Comparison of ENCODE assay signal across 9 mouse cellular contexts in genomic region chr17:79472106-79472995, GRCm38 (mm10).
DNase-seq lines count a peak whose midpoint lies in the region; ATAC-seq lines count a peak whose summit lies in the region.
"Had no signal": no experiment of that assay in that cellular context is flagged by ENCODE, and none has a peak within 500 bp of the region (broad histone marks: within the 10 kb centered on the region; RNA-seq: fewer than 3 reads in every experiment).

No protein-coding gene starts in this region.

- H3K4me3 ChIP-seq in hindbrain, embryonic 15.5 days = no peak overlapping the region
- no peak overlapping the region for H3K4me3 ChIP-seq in hindbrain, embryonic 12.5 days
- H3K4me3 ChIP-seq in hindbrain, embryonic 16.5 days (ENCODE audit: low read length) = no peak overlapping the region
- no peak overlapping the region for H3K4me3 ChIP-seq in forebrain, embryonic 14.5 days (ENCODE audit: low read depth, low read length)
- H3K4me3 ChIP-seq: erythroblast, embryonic 14.5 days had no signal

- no peaks in the 10 kb centered on the region for H3K27me3 ChIP-seq in hindbrain, embryonic 15.5 days
- no peaks in the 10 kb centered on the region for H3K27me3 ChIP-seq in hindbrain, embryonic 12.5 days
- no peaks in the 10 kb centered on the region for H3K27me3 ChIP-seq in hindbrain, embryonic 16.5 days (replicated peaks; ENCODE audit: control insufficient read depth, insufficient read depth, low read length)
- no peaks in the 10 kb centered on the region for H3K27me3 ChIP-seq in forebrain, embryonic 14.5 days (replicated peaks; ENCODE audit: control insufficient read depth, insufficient read depth, low read length)

- peak; percentile 17 for DNase-seq in gastrocnemius, postnatal 14 days
- no peak for DNase-seq in urinary bladder, postnatal 14 days (ENCODE audit: low spot score)
- no peak for DNase-seq in cerebellum, adult 8-10 months
- no peak for DNase-seq in forebrain, embryonic 14.5 days (ENCODE audit: low spot score)

- no peak overlapping the region for H3K9ac ChIP-seq in hindbrain, embryonic 15.5 days
- H3K9ac ChIP-seq in hindbrain, embryonic 12.5 days = no peak overlapping the region
- no peak overlapping the region for H3K9ac ChIP-seq in hindbrain, embryonic 16.5 days (ENCODE audit: low read depth, low read length)
- H3K9ac ChIP-seq in forebrain, embryonic 14.5 days (ENCODE audit: low read length) = no peak overlapping the region

- H3K4me1 ChIP-seq in hindbrain, embryonic 15.5 days (replicated peaks) = no peaks in the 10 kb centered on the region
- H3K4me1 ChIP-seq in hindbrain, embryonic 12.5 days = no peaks in the 10 kb centered on the region
- no peaks in the 10 kb centered on the region for H3K4me1 ChIP-seq in hindbrain, embryonic 16.5 days (ENCODE audit: control insufficient read depth, insufficient read depth, low read depth, low read length)
- no peaks in the 10 kb centered on the region for H3K4me1 ChIP-seq in forebrain, embryonic 14.5 days (ENCODE audit: control insufficient read depth, insufficient read depth, low read length)

- intact Hi-C loops in gastrocnemius, postnatal 14 days (cut with DNase I; ENCODE audit: low total_unique reads) = no loop called here

- no peaks in the 10 kb centered on the region for H3K36me3 ChIP-seq in hindbrain, embryonic 15.5 days
- H3K36me3 ChIP-seq in hindbrain, embryonic 12.5 days = no peaks in the 10 kb centered on the region
- no peaks in the 10 kb centered on the region for H3K36me3 ChIP-seq in hindbrain, embryonic 16.5 days (ENCODE audit: control insufficient read depth, insufficient read depth, low read length)
- H3K36me3 ChIP-seq in forebrain, embryonic 14.5 days (ENCODE audit: control insufficient read depth, insufficient read depth, low read length) = no peaks in the 10 kb centered on the region

- 0 out of 2 replicates have a peak, but pooled peaks have one; percentile 51 for ATAC-seq in hindbrain, embryonic 15.5 days (ENCODE audit: low FRiP score, low read depth)
- no peak for ATAC-seq in hindbrain, embryonic 12.5 days (ENCODE audit: low FRiP score)
- peak; percentile 82 for ATAC-seq in hindbrain, embryonic 16.5 days
- peak; percentile 93 for ATAC-seq in megakaryocyte-erythroid progenitor cell, adult 5-6 weeks (replicated peaks; ENCODE audit: low FRiP score, low TSS enrichment, poor library complexity, severe bottlenecking)
- ATAC-seq in forebrain, embryonic 14.5 days = no peak

- H3K9me3 ChIP-seq in hindbrain, embryonic 15.5 days = no peaks in the 10 kb centered on the region
- H3K9me3 ChIP-seq in hindbrain, embryonic 12.5 days (replicated peaks) = no peaks in the 10 kb centered on the region
- H3K9me3 ChIP-seq in hindbrain, embryonic 16.5 days (ENCODE audit: control insufficient read depth, low read length) = no peaks in the 10 kb centered on the region
- H3K9me3 ChIP-seq in forebrain, embryonic 14.5 days (replicated peaks; ENCODE audit: control insufficient read depth, low read length) = no peaks in the 10 kb centered on the region

- WGBS in hindbrain, embryonic 15.5 days = 61% methylated on average over 10 of the region's 10 CpGs
- WGBS in hindbrain, embryonic 12.5 days = 64% methylated on average over 10 of the region's 10 CpGs
- WGBS in hindbrain, embryonic 16.5 days = 53% methylated on average over 10 of the region's 10 CpGs
- WGBS in forebrain, embryonic 14.5 days = 63% methylated on average over 10 of the region's 10 CpGs

- H3K27ac ChIP-seq in hindbrain, embryonic 15.5 days (replicated peaks) = no peak overlapping the region
- H3K27ac ChIP-seq in hindbrain, embryonic 12.5 days = no peak overlapping the region
- no peak overlapping the region for H3K27ac ChIP-seq in hindbrain, embryonic 16.5 days (ENCODE audit: low read depth, low read length)
- H3K27ac ChIP-seq in forebrain, embryonic 14.5 days (ENCODE audit: low read depth, low read length) = no peak overlapping the region

- no peak overlapping the region for H3K4me2 ChIP-seq in hindbrain, embryonic 15.5 days
- H3K4me2 ChIP-seq in hindbrain, embryonic 12.5 days (replicated peaks) = no peak overlapping the region
- H3K4me2 ChIP-seq in hindbrain, embryonic 16.5 days (ENCODE audit: low read length) = no peak overlapping the region
- H3K4me2 ChIP-seq in forebrain, embryonic 14.5 days (ENCODE audit: low read length) = no peak overlapping the region

Comparison
In these comparisons a context has a peak if more than half of its experiments do, and no peak if none do; other contexts are left out.
1. ATAC-seq: peak in hindbrain, embryonic 15.5 days (single experiment), hindbrain, embryonic 16.5 days (single experiment) and megakaryocyte-erythroid progenitor cell, adult 5-6 weeks (single experiment); none in hindbrain, embryonic 12.5 days (single experiment) and forebrain, embryonic 14.5 days (single experiment).